Mouse (Mus musculus): ENCODE data around the gene Lrfn4. TPM values are rescaled to one million over a fixed set of nuclear protein-coding genes. Genes with fewer than 3 reads are reported as not detected.

Gene Lrfn4
- polyA plus RNA-seq, 2 experiments, result 9.5 to 49.0 TPM

- no peaks in the 10 kb centered on the region for H3K4me1 ChIP-seq (ENCODE audit: control insufficient read depth, insufficient read depth, low read length)
Observed at GRCm38 (mm10) chr19:4572467-4572866, 43.0 kb downstream of the Lrfn4 start.

GRCm38 (mm10) chr19:4572061-4572460, 43.4 kb downstream of the Lrfn4 start:
- no peak overlapping the region for H3K9ac ChIP-seq (ENCODE audit: low read depth, low read length, severe bottlenecking)
- ATAC-seq (ENCODE audit: low FRiP score, low read depth), result no peak
- no peak overlapping the region for H3K4me2 ChIP-seq (replicated peaks; ENCODE audit: low read depth, low read length, severe bottlenecking)
- no peak overlapping the region for H3K27ac ChIP-seq (replicated peaks; ENCODE audit: low read depth, low read length)
- H3K4me1 ChIP-seq (ENCODE audit: control insufficient read depth, insufficient read depth, low read length), result no peaks in the 10 kb centered on the region
- no peaks in the 10 kb centered on the region for H3K9me3 ChIP-seq (ENCODE audit: control insufficient read depth, low read length)
- 78% methylated on average over 4 of the region's 4 CpGs for WGBS
- H3K27me3 ChIP-seq (ENCODE audit: control insufficient read depth, insufficient read depth, low read length), result no peaks in the 10 kb centered on the region
- H3K4me3 ChIP-seq (replicated peaks; ENCODE audit: low read length), result no peak overlapping the region
- no peaks in the 10 kb centered on the region for H3K36me3 ChIP-seq (ENCODE audit: control insufficient read depth, insufficient read depth, low read length)
- no peak for TF ChIP-seq POLR2A (IDR thresholded peaks at IDR 0.05; ENCODE audit: borderline replicate concordance, extremely low read depth, insufficient read depth, insufficient read length)
- DNase-seq (ENCODE audit: low spot score), result no peak

More at GRCm38 (mm10) chr19:4572467-4572866, 43.0 kb downstream of the Lrfn4 start:
- ATAC-seq (ENCODE audit: low FRiP score, low read depth), result no peak
- no peak overlapping the region for H3K4me3 ChIP-seq (replicated peaks; ENCODE audit: low read length)
- TF ChIP-seq POLR2A (IDR thresholded peaks at IDR 0.05; ENCODE audit: borderline replicate concordance, extremely low read depth, insufficient read depth, insufficient read length), result no peak
- no peaks in the 10 kb centered on the region for H3K9me3 ChIP-seq (ENCODE audit: control insufficient read depth, low read length)
- H3K9ac ChIP-seq (ENCODE audit: low read depth, low read length, severe bottlenecking), result no peak overlapping the region
- H3K36me3 ChIP-seq (ENCODE audit: control insufficient read depth, insufficient read depth, low read length), result no peaks in the 10 kb centered on the region
- H3K4me2 ChIP-seq (replicated peaks; ENCODE audit: low read depth, low read length, severe bottlenecking), result no peak overlapping the region
- DNase-seq (ENCODE audit: low spot score), result no peak
- H3K27me3 ChIP-seq (ENCODE audit: control insufficient read depth, insufficient read depth, low read length), result no peaks in the 10 kb centered on the region
- WGBS, result 86% methylated on average over 8 of the region's 8 CpGs
- H3K27ac ChIP-seq (replicated peaks; ENCODE audit: low read depth, low read length), result no peak overlapping the region

- ATAC-seq (ENCODE audit: low FRiP score, low read depth), result no peak
- DNase-seq (ENCODE audit: low spot score), result no peak
- H3K9ac ChIP-seq (ENCODE audit: low read depth, low read length, severe bottlenecking), result no peak overlapping the region
Observed at GRCm38 (mm10) chr19:4571658-4572057, 43.8 kb downstream of the Lrfn4 start.

GRCm38 (mm10) chr19:4570815-4571214, 44.7 kb downstream of the Lrfn4 start:
- H3K4me1 ChIP-seq (ENCODE audit: control insufficient read depth, insufficient read depth, low read length), result no peaks in the 10 kb centered on the region
- H3K27ac ChIP-seq (replicated peaks; ENCODE audit: low read depth, low read length), result no peak overlapping the region
- no peaks in the 10 kb centered on the region for H3K27me3 ChIP-seq (ENCODE audit: control insufficient read depth, insufficient read depth, low read length)
- no peaks in the 10 kb centered on the region for H3K36me3 ChIP-seq (ENCODE audit: control insufficient read depth, insufficient read depth, low read length)
- no peaks in the 10 kb centered on the region for H3K9me3 ChIP-seq (ENCODE audit: control insufficient read depth, low read length)
- no peak overlapping the region for H3K4me3 ChIP-seq (replicated peaks; ENCODE audit: low read length)
- no peak overlapping the region for H3K9ac ChIP-seq (ENCODE audit: low read depth, low read length, severe bottlenecking)
- no peak overlapping the region for H3K4me2 ChIP-seq (replicated peaks; ENCODE audit: low read depth, low read length, severe bottlenecking)
- ATAC-seq (ENCODE audit: low FRiP score, low read depth) (no peak), DNase-seq (ENCODE audit: low spot score) (no peak)
- no peak for TF ChIP-seq POLR2A (IDR thresholded peaks at IDR 0.05; ENCODE audit: borderline replicate concordance, extremely low read depth, insufficient read depth, insufficient read length)
- WGBS, result 91% methylated on average over 6 of the region's 6 CpGs

More at GRCm38 (mm10) chr19:4571658-4572057, 43.8 kb downstream of the Lrfn4 start:
- 73% methylated on average over 1 of the region's 1 CpGs for WGBS
- Histone ChIP-seq H3K4me2 (replicated peaks; ENCODE audit: low read depth, low read length, severe bottlenecking) (no peak overlapping the region), H3K9me3 (ENCODE audit: control insufficient read depth, low read length) (no peaks in the 10 kb centered on the region), H3K27ac (replicated peaks; ENCODE audit: low read depth, low read length) (no peak overlapping the region), H3K4me3 (replicated peaks; ENCODE audit: low read length) (no peak overlapping the region), H3K36me3 (ENCODE audit: control insufficient read depth, insufficient read depth, low read length) (no peaks in the 10 kb centered on the region), H3K27me3 (ENCODE audit: control insufficient read depth, insufficient read depth, low read length) (no peaks in the 10 kb centered on the region), H3K4me1 (ENCODE audit: control insufficient read depth, insufficient read depth, low read length) (no peaks in the 10 kb centered on the region)
- TF ChIP-seq POLR2A (IDR thresholded peaks at IDR 0.05; ENCODE audit: borderline replicate concordance, extremely low read depth, insufficient read depth, insufficient read length), result no peak

- ATAC-seq (ENCODE audit: low FRiP score, low read depth) (no peak), DNase-seq (ENCODE audit: low spot score) (no peak)
- H3K4me2 ChIP-seq (replicated peaks; ENCODE audit: low read depth, low read length, severe bottlenecking), result no peak overlapping the region
- no peak overlapping the region for H3K4me3 ChIP-seq (replicated peaks; ENCODE audit: low read length)
- no peaks in the 10 kb centered on the region for H3K27me3 ChIP-seq (ENCODE audit: control insufficient read depth, insufficient read depth, low read length)
- H3K27ac ChIP-seq (replicated peaks; ENCODE audit: low read depth, low read length), result no peak overlapping the region
- no peak for TF ChIP-seq POLR2A (IDR thresholded peaks at IDR 0.05; ENCODE audit: borderline replicate concordance, extremely low read depth, insufficient read depth, insufficient read length)
- H3K9ac ChIP-seq (ENCODE audit: low read depth, low read length, severe bottlenecking), result no peak overlapping the region
- H3K9me3 ChIP-seq (ENCODE audit: control insufficient read depth, low read length), result no peaks in the 10 kb centered on the region
- H3K36me3 ChIP-seq (ENCODE audit: control insufficient read depth, insufficient read depth, low read length), result no peaks in the 10 kb centered on the region
- no peaks in the 10 kb centered on the region for H3K4me1 ChIP-seq (ENCODE audit: control insufficient read depth, insufficient read depth, low read length)
- WGBS, result 86% methylated on average over 11 of the region's 11 CpGs
Observed at GRCm38 (mm10) chr19:4570237-4570613, 45.2 kb downstream of the Lrfn4 start.

Measured in limb, embryonic 14.5 days (tissue).